Mouse (Mus musculus) right cerebral cortex, postnatal 36 days (tissue): ENCODE data around the gene 2200002D01Rik.

ENCODE experiments used
- DNase-seq, 2 experiments: peaks; one replicate each; pipeline ENCODE4 v3.0.0; 2022; ENCODE audit warnings: low spot score in 2 of 2, mixed read lengths in 1 of 2

2200002D01Rik gene

DNA sequence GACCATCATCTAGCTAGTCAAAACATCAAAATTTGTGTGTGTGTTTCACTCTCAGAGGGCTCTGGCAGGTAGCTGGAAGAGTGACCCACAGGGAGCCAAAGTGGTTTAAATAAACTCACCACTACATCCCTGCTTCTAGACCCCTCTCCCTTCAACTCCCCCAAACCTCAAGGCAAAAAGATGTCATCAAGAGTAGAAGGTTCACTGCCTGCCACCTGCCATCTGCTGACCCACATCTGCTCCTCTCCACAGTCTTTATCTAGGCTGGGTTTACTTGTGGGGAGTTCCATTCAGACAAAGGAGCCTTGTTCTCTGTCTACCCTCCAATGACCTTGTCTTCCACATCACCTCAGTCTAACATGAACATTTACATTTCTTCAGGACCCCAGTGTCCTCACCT lies 31.0 kb upstream of the 2200002D01Rik start:
- no peak for DNase-seq

DNA sequence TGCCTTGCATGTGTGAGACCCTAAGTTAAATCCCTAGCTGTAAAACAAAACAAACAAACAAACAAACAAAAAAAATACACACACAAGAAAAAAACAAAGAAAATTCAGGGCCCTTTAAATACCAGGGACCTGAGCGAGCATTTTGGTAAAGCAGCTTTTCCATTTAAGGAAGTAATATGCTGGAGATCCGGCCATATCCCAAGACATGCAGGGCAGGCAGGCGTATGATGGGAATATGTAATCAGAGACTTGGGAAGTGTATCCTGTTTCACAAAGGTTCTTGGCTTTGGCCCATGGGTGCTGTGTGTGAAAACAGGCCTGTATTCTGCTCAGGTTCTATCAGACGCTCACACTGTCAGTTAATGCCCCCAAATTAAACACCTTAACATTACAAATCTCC lies 29.2 kb upstream of the 2200002D01Rik start:
- no peak for DNase-seq

- DNase-seq: no peak
Measured at GRCm38 (mm10) chr7:29276715-29277114, 28.4 kb upstream of the 2200002D01Rik start.

DNA sequence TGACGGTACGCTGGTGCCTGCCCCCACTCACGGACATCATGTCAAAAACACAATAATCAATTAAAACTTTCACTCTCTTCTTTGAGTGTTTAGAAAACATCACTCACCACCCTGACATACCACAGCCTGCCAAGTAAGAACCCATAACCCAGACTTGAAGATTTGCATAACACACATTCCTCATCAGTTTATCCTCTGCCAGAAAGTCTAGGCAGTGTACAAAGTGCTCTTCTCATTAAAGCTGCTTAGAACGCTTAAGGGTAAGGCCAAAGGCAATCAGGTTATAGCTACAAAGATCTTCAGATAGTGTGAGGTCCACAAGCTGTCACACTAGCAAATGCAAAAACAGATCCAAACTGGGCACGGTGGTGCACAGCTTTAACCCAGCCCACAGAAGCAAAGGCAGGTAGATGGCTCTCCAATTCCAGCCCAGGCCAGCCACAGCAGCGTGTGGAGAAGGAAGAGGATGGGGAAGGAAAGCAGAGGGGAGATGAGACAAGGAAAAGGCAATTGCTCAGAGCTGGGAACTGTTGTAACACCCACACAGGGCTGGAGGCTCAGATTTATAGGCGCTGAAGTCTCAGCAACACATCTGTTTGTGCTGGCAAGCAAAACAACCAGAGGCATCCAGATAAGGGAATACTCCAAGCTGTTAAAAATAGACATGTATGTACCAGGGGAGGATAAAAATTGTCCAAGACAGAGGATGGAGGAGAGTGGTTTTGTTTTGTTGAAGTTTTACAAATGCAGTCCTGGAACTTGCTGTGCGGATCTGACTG lies 23.6 kb upstream of the 2200002D01Rik start:
- DNase-seq: no peak

DNA sequence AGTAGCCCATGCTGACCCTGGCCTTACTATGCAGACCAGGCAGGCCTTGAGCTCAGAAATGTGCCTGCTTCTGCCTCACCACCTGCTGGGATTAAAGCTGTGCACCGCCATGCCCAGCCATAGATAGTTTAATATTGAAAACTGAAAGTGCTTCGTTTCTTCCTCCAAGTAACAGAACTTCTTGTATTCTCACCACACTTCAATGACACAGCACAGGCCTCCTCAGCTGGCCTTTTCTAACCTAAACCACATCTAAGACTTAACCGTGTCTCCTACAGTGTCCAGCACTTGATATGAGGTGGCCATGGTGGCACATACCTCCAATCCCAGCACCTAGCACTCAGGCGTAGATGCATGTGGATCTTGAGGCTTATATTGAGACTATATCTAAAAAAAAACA lies 22.2 kb upstream of the 2200002D01Rik start:
- no peak for DNase-seq

DNA sequence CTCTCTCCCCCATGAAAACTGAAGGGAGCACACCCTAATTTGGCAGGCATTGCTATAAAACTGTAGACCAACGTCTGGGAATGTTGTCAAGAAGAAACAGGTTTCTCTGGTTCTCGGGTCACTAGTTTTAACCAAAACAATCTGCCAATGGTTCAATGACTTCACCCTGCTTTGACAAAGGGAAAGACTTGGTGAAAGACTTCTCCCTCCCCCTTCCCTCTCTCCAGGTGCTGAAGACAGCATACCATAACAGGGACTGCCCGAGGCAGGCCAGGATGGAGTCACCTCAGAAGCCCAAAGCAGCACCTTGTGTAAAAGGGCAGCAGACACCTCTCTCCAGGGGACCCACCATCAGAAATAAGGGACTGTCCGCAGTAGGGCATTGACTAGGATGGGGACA lies 18.7 kb upstream of the 2200002D01Rik start:
- DNase-seq: no peak

- DNase-seq: no peak
Measured at GRCm38 (mm10) chr7:29265636-29266035, 17.4 kb upstream of the 2200002D01Rik start.

GRCm38 (mm10) chr7:29263831-29264230 lies 15.6 kb upstream of the 2200002D01Rik start:
- DNase-seq: no peak

GRCm38 (mm10) chr7:29262151-29262550 lies 13.9 kb upstream of the 2200002D01Rik start:
- DNase-seq: no peak

- no peak for DNase-seq
Measured at GRCm38 (mm10) chr7:29259781-29260730, 11.8 kb upstream of the 2200002D01Rik start.

DNA sequence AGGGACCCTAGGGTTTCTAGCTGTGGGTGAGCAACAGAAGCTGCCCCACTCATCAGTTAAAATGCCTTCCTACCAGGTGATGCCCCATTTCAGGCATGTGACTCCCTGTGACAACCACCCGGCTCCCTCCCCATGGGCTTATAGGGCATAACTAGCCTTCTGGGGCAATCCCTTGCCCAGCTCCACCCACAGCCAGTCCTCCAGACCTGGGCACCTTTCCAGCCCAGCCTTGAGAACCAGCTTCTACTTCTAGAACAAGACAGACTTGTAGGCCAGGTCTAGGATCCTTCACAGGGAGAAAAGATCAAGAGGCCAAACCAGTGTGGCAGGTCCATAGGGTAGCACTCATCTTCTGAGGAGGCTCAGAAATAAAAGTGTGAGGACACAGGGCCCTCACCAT lies 9.1 kb upstream of the 2200002D01Rik start:
- no peak for DNase-seq

DNA sequence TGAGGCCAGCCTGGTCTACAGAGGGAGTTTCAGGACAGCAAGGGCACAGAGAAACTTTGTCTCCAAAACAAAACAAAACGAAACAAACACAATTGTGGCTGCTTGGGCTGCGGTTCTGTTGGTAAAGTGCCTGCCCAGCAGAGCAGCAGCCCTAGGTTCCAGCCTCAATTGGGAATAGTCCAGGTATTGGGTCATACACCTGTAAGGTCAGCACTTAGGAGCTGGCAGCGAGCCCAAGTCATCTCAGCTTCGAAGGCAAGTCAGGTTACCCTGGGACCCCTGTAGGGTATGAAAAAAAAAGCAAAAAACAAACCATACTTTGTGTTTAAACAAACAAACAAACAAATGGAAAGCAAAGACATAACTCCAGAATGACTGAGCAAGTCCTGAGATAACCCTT lies 7.6 kb upstream of the 2200002D01Rik start:
- no peak for DNase-seq

DNA sequence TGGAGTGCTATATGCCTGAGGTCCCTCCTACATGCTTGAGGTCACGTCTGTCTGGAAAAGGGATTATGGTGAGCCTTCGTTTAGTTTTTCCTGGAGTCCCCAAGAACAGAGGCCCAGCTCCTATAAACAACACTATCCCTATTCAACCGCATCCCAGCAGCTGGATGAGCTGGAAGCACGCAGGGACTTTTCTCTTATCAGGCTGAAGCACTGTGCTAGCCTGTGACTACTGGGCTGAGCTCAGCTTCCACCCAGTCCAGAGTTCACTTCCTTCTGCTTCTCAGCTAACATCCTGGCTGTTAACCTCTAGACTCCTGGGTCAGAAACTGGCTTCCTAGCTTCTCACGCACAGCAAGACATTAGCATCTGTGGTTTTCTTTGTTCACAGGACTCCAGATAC lies 5.6 kb upstream of the 2200002D01Rik start:
- no peak for DNase-seq

- no peak for DNase-seq
Measured at GRCm38 (mm10) chr7:29251166-29251565, 2.9 kb upstream of the 2200002D01Rik start.

DNA sequence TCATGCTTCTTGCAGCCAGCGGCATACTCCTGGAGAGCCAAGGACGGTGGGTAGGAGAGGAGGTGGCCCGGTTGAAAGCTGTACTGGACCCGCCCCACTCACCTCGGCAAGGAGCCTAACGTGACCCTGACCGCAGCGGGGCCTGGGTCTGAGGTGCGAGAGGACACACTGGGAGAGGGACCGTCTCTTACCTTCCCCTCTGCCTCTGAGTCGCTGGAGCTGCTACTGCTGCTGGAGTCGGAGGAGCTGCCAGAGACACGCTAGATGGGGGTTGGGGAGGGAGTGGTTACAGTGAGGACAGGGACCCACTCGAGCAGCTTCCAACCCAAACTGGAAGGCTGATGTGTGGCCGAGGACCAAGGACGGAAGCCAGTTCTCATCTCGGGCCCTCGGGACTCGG lies 560 bp downstream of the 2200002D01Rik start:
- DNase-seq: no peak

GRCm38 (mm10) chr7:29247314-29247700 lies 959 bp downstream of the 2200002D01Rik start:
- DNase-seq: peak in 1 of 2 experiments; percentile 47

DNA sequence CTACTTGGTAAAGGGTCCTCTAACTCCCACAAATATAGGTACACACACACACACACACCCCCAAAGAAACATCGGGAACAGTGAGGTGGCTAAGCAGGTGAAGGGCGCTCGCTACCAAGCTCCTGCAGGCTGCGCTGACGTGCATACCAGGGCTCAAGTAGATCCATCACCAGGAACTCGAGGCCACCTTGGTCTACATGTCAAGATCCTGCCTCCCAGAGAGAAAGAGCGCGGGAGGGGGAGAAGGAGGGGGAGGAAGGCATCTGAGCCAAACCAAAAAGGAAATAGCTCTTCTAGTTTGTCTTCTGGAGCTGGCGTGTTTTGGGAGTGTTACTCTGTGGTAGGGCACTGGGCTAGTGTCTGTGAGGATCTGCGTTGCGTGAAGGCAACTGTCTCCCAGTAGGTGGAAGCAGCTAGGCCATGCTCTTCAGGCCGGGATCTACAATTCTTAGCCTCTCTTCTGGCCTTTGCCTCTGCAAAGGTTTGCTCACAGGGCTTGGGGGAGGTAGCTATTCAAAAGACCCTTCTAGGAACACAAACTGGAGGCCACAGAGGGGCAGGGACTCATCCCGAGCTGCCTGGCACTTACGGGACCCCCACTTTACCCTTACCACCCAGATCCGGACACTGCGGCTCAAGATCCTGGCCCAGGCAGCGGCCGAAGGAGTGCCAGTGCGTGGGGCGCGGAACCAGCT lies 1.5 kb downstream of the 2200002D01Rik start:
- no peak for DNase-seq

DNA sequence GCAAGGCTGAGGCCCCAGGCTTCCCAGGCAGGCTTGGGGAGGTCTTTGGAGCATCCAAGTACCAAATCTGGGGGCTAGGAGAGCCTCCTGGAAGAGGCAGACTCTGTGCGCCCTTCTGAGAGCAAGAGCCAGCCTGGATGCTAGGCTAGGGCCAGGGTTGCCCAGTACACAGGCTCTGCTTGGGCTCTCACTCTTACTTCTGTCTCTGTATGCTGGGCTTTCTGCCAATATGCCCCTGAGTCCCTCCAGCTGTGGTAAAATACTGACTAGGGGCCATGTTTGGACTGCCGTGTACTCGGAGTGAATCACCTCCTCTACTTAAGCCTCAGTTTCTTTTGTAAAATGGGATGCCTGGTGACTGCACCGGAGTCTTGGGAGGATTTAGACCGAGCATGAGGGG lies 2.3 kb downstream of the 2200002D01Rik start:
- no peak for DNase-seq

DNA sequence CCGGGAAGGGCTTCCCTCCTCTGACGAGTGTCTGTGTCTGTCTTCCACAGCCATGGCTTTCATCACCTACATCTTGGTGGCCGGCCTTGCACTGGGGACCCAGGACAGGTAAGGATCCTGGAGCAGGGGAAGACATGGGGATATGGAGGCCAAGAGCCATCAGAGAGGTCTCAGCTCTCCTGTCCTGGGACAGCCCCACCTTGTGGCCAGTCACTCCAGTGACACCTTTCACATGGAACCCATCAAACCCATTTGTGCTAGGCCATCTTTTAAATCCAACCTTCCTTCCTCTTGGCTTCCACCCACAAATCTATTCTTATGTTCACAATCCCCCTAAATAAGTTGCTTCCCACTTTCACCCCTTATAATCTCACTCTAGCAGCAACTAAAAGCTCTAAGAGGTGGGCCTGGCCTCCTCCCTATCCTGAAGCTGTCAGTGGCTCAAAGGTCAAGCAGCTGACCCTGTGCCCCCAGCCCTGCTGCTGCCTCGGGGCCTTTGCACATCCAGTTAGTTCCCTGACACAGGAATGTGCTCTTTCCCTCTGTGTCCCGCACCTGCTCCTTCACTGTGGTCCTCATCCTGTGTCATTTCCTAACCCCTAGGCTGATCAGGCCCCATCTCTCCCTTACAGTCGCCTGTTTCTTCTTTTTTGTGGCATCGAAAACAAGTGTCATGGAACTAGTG lies 3.4 kb downstream of the 2200002D01Rik start:
- no peak for DNase-seq

DNA sequence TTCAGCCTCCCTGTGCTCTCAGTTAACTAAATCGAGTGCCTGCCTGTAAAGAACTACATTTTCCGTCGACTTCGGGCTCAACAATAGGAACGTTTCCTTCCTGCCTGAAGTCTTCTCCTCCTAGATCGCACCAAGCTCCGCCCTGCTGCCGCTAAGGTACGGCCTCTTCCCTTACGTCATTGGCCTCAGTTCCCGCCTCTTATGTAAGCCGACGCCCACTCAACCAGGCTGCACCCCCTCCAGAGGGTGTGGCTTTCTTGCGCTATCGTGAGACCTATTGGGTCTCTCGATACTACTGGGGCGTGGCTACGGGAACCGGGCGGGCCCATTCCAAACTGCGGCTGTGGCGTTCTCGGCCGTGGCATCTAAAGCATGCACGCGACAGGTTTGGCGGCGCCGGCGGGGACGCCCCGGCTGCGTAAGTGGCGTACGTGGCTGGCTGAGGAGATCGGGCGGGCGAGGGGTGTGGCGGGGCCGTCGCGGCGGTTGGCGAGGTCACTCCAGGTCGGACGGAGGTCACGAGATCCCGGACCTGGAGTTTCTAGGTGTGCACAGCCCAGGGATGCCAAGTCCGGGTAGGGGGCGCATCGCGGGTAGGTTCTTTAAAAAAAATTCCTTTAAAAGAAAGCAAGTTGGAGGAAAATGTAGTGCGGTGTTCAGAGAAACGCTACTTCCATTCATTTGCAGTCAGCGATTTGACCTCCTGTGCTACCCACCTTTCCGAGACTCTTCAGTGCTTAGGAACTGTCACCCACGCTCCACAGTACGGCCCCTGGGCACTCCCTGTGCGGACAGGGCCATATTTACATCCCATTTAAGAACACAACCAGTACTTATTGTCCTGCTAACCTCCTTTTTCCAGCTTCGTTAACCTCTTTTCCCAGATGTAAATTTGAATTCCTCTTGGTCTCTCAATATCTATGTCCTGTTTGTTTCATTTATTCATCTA lies 10.0 kb downstream of the 2200002D01Rik start, which contains the start of gene Yif1b:
Gene Yif1b (plus strand): TSS at position 311 of the 949 bp plus-strand sequence.
- peak; percentile 97 for DNase-seq
